Mouse (Mus musculus) testis, adult 2 months (tissue): Measurements from ENCODE around the gene Cetn2.

Source experiments
- CTCF ChIP-seq: fragments of 200-500 bp; IDR thresholded peaks from 2 replicates; pipeline ENCODE4 v1.5.1; 2012; ENCODE audit warnings: low read depth, mild to moderate bottlenecking, inconsistent platforms, low read length, moderate library complexity; ENCODE audit not compliant: control insufficient read depth, insufficient read depth, insufficient replicate concordance
- POLR2A ChIP-seq: fragments of 200-500 bp; IDR thresholded peaks from 2 replicates; pipeline ENCODE4 v1.6.1; 2012; ENCODE audit warnings: low read depth, mild to moderate bottlenecking, inconsistent platforms, low read length, moderate library complexity; ENCODE audit not compliant: control insufficient read depth

DNA sequence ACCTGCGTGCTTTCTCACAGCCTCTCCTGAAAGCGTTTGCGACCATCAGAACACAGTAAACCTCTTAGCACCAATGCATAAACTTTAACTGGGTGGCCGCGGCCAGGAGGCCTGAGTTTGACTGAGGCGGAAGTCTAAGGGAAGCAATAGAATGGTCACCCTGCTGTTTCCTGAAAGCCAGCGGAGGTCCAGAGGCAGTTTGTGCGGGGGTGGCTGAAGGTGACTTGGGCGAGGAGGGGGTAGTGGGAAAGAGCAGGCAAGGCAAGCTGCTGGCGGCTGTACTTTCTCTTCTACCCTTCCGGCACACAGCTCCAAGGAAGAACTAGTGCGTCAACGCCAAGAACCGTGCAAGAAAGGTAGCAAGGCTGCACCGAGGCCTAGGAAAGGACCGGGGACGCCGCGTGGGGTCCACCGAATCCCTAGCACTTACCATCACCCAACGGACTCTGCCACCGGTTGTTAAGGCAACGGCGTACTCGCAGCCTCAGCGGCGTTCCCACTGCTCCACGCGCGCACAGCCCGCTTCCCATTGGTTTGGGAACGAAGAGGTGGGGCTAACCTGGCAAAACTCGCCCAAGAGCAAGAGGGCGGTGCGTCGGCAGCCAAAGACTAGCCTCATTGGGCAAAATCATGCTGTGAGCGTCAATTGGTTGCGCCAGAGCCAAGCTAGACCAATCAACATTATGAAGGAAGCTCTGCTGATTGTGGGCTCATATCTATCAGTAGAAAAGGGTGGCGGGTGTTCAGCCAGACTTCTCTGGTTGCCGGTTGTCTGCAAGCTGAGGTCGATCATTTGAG lies at the start of gene Cetn2, which contains the start of gene Nsdhl:
- TF ChIP-seq CTCF (no peak), POLR2A (peak; percentile 33)
